Mouse (Mus musculus) lung, adult 2 months (tissue): ENCODE results near the gene Abcc2.

Experiments used
- CTCF ChIP-seq: fragments of 200-500 bp; IDR thresholded peaks from 2 replicates; pipeline ENCODE4 v1.5.1; 2011; ENCODE audit warnings: mild to moderate bottlenecking, low read length, control low read depth; ENCODE audit not compliant: insufficient read depth
- POLR2A ChIP-seq: fragments of 200-500 bp; IDR thresholded peaks from 2 replicates; pipeline ENCODE4 v1.6.1; 2011; ENCODE audit warnings: low read depth, mild to moderate bottlenecking, control low read depth, low read length, borderline replicate concordance; ENCODE audit errors: extremely low read depth

DNA sequence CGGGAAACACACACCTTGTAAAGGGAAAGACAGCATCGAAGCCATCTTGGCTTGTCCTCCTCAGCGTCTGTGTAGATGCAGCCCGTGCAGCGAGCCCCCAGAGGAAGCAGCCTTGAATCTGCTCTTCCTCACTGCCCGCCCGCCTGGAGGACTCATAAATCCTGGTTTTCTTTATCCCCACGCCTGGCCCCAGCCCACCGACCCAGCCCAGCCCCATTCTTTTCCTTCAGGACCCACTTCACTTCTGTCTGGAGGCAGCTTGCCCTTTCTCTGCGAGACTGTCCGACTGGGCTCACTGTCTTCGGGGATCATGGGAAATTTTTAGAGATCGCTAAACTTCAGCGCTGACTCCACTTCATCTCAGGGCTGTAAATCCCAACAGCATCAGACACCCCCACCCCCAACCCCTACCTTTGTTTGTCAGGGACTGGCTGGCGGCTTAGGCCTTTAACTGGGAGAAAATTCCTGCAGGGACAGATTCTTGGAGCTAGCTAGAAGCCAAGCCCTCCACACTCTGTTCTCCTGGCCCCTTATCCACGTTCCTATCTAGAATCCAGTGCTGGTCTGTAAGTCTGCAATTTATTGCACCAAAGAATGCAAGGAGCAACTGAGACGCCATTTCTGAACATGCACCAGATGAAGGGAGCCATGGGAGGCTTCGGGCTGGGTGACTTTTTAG lies 101.0 kb downstream of the Abcc2 start:
- TF ChIP-seq CTCF (no peak), POLR2A (no peak)
